Mouse (Mus musculus) liver, embryonic 14.5 days (tissue): ENCODE measurements around the gene Rps11.

Experiments
- CTCF ChIP-seq: IDR thresholded peaks from 2 replicates; pipeline ENCODE4 v1.5.1; 2016; ENCODE audit warnings: antibody characterized with exemption, low read depth, control low read depth
- EP300 ChIP-seq: IDR thresholded peaks from 2 replicates; pipeline ENCODE4 v1.6.1; 2016; ENCODE audit warnings: antibody characterized with exemption, low read depth

- no peak for TF ChIP-seq CTCF
- no peak for TF ChIP-seq EP300
Observed at GRCm38 (mm10) chr7:45077322-45077721, 46.9 kb downstream of the Rps11 start.
